ENCODE assay signal across 22 mouse cellular contexts in genomic region chr9:96744909-96745308, GRCm38 (mm10). TPM values are rescaled to one million over a fixed set of nuclear protein-coding genes. Genes with fewer than 3 reads are reported as not detected.
DNase-seq lines count a peak whose midpoint lies in the region; ATAC-seq lines count a peak whose summit lies in the region.
"Had no signal": no experiment of that assay in that cellular context is flagged by ENCODE, and none has a peak within 500 bp of the region (broad histone marks: within the 10 kb centered on the region; RNA-seq: fewer than 3 reads in every experiment).

No protein-coding gene starts in this region.

- no peaks in the 10 kb centered on the region for H3K36me3 ChIP-seq in limb, embryonic 10.5 days
- H3K36me3 ChIP-seq: embryonic facial prominence, embryonic 10.5 days; embryonic facial prominence, embryonic 12.5 days; forebrain, embryonic 15.5 days; G1E had no signal

- H3K4me3 ChIP-seq in limb, embryonic 10.5 days = no peak overlapping the region
- H3K4me3 ChIP-seq: embryonic facial prominence, embryonic 10.5 days; embryonic facial prominence, embryonic 12.5 days; forebrain, embryonic 13.5 days; forebrain, embryonic 15.5 days had no signal

- peaks cover 9% of the 10 kb centered on the region for H3K4me1 ChIP-seq in limb, embryonic 10.5 days
- H3K4me1 ChIP-seq: embryonic facial prominence, embryonic 12.5 days had no signal

- no peaks in the 10 kb centered on the region for H3K27me3 ChIP-seq in limb, embryonic 10.5 days (ENCODE audit: low read depth, poor library complexity, severe bottlenecking)
- H3K27me3 ChIP-seq: embryonic facial prominence, embryonic 12.5 days; forebrain, embryonic 13.5 days; forebrain, embryonic 15.5 days; Patski had no signal

- H3K9me3 ChIP-seq in limb, embryonic 10.5 days (replicated peaks) = no peaks in the 10 kb centered on the region
- H3K9me3 ChIP-seq: forebrain, embryonic 13.5 days; forebrain, embryonic 15.5 days had no signal

- ATAC-seq in common myeloid progenitor, adult 5-6 weeks (replicated peaks; ENCODE audit: low read depth, poor library complexity, severe bottlenecking) = peak; percentile 54
- ATAC-seq: activated CD4-positive, CD25-positive, alpha-beta regulatory T cell, adult 4 months; forebrain, embryonic 13.5 days; forebrain, embryonic 15.5 days; forebrain, postnatal 0 days; Patski had no signal

- peak; percentile 29 for DNase-seq in thymus, postnatal 0 days (ENCODE audit: low spot score)
- no peak for DNase-seq in thymus, postnatal 25 days
- DNase-seq in limb, embryonic 10.5 days (ENCODE audit: low spot score) = peak; percentile 7
- DNase-seq in cerebellum, postnatal 10 days = no peak
- DNase-seq in right cerebral cortex, postnatal 4 days = no peak
- DNase-seq: adrenal gland, adult 8-10 months; adrenal gland, postnatal 14 days; adrenal gland, postnatal 36 days; cerebellum, adult 11-12 months; cerebellum, adult 2 months; cerebellum, adult 9-10 months; cerebellum, postnatal 14 days; cerebellum, postnatal 36 days; forebrain, postnatal 0 days had no signal

- no peak overlapping the region for H3K27ac ChIP-seq in limb, embryonic 10.5 days
- H3K27ac ChIP-seq: embryonic facial prominence, embryonic 10.5 days; embryonic facial prominence, embryonic 12.5 days; forebrain, embryonic 13.5 days; forebrain, embryonic 15.5 days had no signal

- 78% methylated on average over 2 of the region's 2 CpGs for WGBS in limb, embryonic 10.5 days

RNA-seq across cellular contexts. Expression of gene Zbtb38, which starts 7.7 kb away (rescaled TPM):
- polyA plus RNA-seq in thymus, postnatal 0 days (2015; fragmentation: Nextera tagmentation; extraction: Ambion mirVana) = 21.1 and 21.4 TPM in 2 replicates
- 25.8 and 41.8 TPM in 2 replicates for total RNA-seq in common myeloid progenitor, adult 5-6 weeks (2017)
- polyA plus RNA-seq in limb, embryonic 10.5 days (2016; fragmentation: Nextera tagmentation; extraction: Ambion mirVana) = 6.4 and 8.1 TPM in 2 replicates

Comparison
In these comparisons a context has a peak if more than half of its experiments do, and no peak if none do; other contexts are left out.
1. DNase-seq: peak in thymus, postnatal 0 days (single experiment) and limb, embryonic 10.5 days (single experiment); none in thymus, postnatal 25 days (single experiment), cerebellum, postnatal 10 days (0 of 2) and right cerebral cortex, postnatal 4 days (single experiment).